Mouse (Mus musculus) mouse trophoblast stem cell (cell line): Measurements from ENCODE around the gene Fggy.

ENCODE experiments used
- in situ Hi-C, 2 experiments: fragments of 300-500 bp; cut with MseI, MboI; formaldehyde crosslinking; loops; 2 replicates in 1 of 2; 3 replicates in 1 of 2; pipeline ENCODE4 v1.15.1; 2025

Gene Fggy

DNA sequence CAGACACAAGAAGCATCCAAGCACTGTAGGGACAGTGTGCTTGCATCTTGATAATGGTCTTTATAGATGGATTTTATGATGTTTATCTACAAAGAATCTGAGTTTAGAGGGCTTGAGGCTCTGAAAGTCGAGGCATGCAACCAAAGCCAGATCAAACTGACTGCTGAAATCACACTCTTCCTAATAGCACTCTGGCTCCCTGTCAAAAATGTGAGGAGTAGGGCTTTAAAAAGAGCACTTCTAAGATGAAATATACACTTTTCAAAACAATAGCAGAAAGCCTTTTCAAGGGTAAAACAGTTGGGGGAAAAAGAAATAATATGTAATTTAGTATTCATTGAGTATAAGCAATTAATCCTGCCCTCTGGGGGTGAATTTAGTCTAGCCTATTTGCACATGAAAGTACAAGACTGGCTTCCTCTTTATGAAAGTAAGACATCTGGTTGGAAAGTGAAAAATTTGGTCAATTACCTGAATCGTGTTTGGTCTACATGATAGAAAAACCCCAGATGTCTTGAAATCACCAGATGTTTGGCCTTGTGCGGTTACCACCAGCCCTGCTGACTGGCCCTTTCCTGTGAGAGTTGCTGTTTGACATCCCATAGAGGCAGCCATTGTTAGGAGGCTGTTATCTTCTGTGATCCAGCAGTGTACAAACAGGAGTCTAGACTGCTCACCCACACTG, 172.0 kb downstream of the Fggy start:
- in situ Hi-C loops = no loop called here

DNA sequence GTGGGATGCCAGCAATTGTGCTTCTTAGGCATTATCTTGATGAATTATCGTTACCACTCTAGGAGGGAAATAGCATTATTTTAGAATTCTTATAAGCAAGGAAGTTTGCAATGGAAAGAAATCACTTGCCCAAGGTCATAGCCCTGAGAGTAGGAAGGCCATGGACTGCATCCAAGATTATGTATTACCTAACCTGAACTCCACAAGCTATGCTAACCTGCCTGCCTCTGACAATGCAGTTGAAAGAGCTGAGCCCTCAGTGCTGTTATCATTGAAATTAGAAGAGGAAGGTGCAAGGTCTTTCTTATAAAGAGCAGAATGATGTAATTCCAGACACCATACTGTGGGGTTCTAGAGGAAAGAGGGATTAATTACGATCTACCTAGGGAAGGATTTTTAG, 173.8 kb downstream of the Fggy start:
- in situ Hi-C loops = no loop called here

- in situ Hi-C loops = no loop called here
These were observed 176.3 kb downstream of the Fggy start for GRCm38 (mm10) chr4:95733397-95734249.

DNA sequence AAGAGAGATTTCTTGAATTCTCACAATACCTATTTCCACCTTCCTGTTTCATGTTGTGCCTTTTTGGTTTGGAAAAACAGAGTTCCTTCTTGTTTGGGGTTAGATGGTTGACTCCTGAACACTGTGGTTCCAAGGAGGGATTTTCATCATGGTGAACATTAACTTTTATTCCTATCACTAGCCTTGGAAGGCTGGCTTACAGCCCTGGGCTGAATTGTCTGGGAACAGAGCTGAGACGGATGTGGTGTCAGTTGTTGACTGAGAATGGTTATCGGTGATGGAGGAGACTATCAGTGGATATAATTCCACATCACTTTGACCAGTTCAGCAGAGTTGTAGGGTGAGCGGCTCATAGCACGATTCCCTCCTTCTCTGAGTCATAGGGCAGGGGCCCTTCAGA, 178.7 kb downstream of the Fggy start:
- in situ Hi-C loops = no loop called here

- in situ Hi-C loops = no loop called here
These were observed 179.4 kb downstream of the Fggy start for GRCm38 (mm10) chr4:95736674-95737073.

- in situ Hi-C loops = no loop called here
These were observed 180.9 kb downstream of the Fggy start for GRCm38 (mm10) chr4:95738179-95738578.

DNA sequence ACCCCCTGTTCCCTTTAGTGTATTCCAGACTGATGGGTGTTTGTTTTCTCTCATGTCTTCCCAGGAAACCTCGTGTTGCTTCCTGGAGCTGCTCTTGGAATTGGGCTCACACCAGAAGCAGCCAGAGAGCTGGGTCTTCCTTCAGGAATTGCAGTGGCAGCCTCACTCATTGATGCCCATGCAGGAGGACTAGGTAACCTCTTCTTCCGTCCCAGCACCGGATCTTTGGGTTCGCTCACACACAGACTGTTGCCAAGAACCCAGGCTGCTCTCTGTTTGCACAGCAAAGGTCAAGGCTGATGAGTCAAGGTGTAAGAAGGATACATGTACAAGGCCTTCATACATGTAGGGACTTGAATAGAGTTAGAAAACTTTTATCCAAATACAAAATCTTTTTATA, 181.4 kb downstream of the Fggy start:
- in situ Hi-C loops = no loop called here

GRCm38 (mm10) chr4:95741115-95741734, 183.9 kb downstream of the Fggy start:
- in situ Hi-C loops = no loop called here

- in situ Hi-C loops = no loop called here
These were observed 185.7 kb downstream of the Fggy start for GRCm38 (mm10) chr4:95742986-95743385.

DNA sequence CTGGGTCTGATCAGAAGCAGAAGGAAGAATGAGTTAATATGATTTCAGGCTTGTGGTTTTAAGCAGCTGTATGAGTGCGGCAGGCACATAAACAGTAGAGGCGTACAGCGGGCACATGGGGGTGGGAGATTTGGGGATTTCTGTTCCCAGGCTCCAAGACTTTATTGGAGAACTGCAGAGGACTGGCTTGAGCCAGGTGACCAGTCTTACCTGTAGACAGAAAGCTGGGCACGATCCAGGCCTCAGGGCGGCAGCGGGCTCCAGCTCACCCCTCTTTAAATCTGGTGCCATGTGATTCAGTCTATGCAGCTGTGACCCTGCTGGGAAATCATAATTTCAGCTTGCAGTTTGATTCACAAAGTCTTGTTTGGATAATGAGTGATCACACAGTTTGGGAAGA, 189.6 kb downstream of the Fggy start:
- in situ Hi-C loops = no loop called here

DNA sequence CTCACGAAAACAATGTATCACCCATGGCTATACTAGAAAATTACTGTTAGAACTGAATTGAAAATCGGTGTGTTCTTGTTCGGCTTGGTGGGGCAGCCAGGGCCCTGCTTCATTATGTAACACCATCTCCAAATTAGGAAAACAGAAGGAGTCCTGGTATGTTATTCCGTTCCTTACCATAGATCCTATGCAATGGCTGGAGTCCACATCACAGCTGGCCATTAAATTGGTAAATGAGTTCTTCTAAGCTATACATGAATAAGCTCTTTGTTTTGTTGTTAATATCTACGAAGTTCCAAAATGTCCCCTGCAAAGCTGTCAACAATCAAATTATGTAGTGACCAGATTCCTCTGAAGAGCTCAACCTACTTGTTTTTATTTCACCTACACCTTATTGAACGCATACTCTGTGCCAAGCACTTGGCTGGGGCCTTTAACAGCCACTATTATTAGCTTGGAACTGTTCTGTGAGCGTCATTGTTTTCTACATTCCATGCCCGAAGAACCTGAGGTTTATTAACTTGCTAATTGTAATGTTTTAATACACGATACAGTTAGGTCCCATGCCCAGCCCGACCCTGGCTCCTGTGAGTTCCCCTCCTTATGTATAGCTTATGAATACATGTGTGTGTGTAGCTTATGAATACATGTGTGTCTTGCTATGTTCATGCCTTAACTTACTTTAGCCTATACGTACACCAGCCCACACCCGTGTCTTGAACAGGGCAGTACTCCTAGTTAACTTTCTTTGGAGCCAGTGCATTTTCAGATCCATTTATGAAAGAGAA, 190.3 kb downstream of the Fggy start:
- in situ Hi-C loops = no loop called here

DNA sequence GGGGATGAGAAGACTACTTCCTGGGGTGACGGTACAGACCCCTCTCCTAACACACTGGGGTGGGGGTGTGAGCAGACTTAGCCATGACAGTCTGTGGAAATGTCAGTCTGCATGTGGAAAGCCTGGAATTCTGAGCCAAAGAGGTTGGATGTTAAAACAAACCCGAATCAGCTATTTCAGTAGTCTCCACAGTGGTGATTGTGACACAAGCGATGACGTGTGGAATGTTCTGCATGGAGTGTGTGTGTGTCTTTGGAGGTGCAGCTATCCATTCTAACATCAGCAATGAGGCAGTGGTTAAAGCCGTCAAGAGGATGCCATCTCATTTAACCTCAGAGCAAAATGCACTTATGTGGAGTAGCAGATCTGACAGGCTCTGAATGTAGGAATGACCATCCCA, 192.9 kb downstream of the Fggy start:
- in situ Hi-C loops = no loop called here

DNA sequence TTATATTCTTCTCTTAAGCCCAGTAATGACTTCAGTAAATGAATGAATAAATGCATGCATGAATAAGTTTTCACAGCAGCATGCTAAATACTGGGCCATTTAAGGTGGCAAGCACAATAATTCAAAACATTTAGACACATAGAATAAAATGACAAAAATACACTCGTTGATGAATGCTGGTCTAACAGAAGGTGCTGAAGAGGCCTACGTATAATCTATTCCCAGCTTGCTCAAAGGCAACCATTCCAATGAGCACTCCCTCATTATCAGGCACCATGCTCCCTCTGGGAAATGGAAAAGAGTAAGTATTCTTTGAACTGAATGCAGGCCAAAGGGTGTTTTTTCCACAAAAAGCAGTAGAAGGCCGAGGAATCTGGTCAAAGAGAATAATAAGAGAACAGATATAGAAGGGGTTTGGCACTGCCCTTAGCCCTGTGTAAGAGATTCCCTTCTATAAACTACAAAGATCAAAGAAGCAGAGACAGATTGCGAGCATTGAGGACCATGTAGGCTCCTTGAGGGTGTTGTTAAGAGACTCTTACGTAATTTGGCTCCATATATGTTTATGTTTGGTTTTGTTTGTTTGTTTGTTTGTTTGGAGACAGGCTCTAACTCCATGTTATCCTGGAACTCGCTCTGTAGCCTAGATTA, 195.4 kb downstream of the Fggy start:
- in situ Hi-C loops = no loop called here

DNA sequence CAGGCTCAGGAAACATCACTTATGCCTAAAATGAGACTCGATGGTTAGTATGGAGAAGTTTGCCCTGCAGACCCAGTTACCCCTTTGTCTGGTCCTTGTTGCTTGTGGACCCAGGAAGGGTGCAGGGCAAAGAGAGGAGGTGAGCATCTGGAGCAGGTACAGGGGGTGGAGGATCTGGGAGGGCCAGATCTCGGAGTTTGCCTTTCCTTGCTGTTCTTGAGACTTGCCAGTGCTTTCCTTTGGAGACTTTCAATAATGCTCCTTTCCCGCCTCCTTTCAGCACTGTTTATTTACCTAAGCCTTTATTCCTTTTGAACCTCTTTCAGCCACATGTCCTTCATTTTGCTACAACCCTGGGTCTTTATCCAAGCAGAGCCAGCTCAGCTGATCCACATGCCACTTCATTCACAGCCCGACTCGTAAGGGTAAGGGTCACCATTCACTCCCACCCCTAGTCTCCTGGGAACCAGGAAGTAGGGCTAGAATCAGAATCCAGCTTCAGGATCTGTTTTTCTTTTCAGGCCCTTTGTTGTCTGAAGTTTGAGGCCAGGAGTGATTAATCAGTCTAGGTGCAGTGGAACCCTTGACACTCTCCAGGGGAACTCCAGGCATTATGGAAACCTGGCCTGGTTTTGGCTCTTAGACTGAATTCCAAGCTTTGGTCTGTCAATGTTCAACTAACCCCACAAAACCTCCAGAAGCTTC, 201.9 kb downstream of the Fggy start:
- in situ Hi-C loops = no loop called here

GRCm38 (mm10) chr4:95765359-95765758, 208.1 kb downstream of the Fggy start:
- in situ Hi-C loops = no loop called here

DNA sequence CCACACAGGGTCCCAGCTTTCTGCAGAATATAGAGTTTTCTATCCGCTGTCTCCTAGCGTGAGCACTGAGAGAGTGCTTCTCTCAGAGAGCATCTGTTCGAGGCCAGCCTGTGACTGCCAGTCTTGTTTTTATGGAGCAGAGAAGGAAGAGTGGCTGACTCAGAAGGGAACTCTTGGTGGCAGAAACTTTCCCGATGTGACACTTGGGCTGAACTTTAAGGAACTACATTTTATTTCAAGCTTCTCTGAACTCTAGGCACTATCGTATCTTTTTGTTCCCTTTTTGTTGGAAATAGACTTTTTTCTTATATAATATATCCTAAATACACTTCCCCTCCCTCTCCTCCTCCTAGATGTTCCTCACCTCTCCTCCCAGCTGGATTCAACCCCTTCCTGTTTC, 213.2 kb downstream of the Fggy start:
- in situ Hi-C loops = no loop called here

- in situ Hi-C loops = no loop called here
These were observed 214.2 kb downstream of the Fggy start for GRCm38 (mm10) chr4:95771542-95771941.

- in situ Hi-C loops = no loop called here
These were observed 214.6 kb downstream of the Fggy start for GRCm38 (mm10) chr4:95771945-95772344.

- in situ Hi-C loops = no loop called here
These were observed 215.4 kb downstream of the Fggy start for GRCm38 (mm10) chr4:95772663-95773062.

DNA sequence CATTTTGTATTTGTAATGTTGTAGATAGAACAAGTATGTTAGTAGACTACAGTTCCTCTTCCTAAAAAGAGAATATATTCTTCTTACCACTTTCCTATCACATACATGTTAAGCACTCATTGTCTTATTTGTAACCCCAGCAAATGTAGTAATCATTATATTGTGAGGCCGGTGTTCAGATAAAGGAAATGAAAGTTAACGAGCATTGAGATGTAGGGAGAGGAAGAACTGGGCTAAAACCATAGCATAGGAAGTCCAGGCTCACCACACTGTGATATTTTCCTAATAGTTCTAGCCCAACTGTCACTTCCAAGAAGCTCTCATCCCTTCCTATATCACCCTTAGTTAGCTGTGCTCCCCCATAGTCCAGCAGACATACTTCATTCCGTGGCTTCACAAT, 218.3 kb downstream of the Fggy start:
- in situ Hi-C loops = no loop called here

- in situ Hi-C loops = no loop called here
These were observed 220.5 kb downstream of the Fggy start for GRCm38 (mm10) chr4:95777839-95778238.
